Mouse (Mus musculus) c-Kit-positive CD71-positive TER-119-negative erythroid progenitor cells, embryonic 14.5 days (primary cell): Measurements from ENCODE around the gene Icam2.
"Not testable (repeated sequence)": the region's sequence is repeated elsewhere in the genome, so short reads cannot be mapped to it uniquely, and the experiment has no call there.

Experiments
- DNase-seq: peaks from one replicate; pipeline ENCODE4 v3.0.0-alpha.2; 2013; ENCODE audit warnings: low read depth

Gene Icam2

DNA sequence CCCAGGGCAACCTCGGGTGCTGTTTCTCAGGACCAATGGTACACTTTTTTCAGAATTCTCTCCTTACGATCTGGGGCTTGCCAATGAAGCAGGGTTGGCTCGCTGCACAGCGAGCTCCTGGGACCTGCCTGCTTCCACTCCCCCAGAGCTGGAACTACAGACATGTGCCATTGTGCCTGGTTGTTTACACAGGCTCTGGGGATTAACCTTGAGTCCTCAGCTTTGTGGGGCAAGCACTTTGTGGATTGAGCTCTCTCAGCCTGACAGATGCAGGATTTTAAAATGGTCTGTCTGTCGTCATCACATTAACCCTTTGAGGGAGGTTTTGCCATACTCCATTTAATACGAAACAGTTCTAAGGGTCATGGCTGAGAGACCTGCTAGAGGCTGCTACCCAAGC, 43.0 kb downstream of the Icam2 start:
- DNase-seq, result no peak

- no peak for DNase-seq
Measured at GRCm38 (mm10) chr11:106340990-106341520, 46.8 kb downstream of the Icam2 start.

GRCm38 (mm10) chr11:106339323-106339722, 48.6 kb downstream of the Icam2 start:
- DNase-seq, result not testable (repeated sequence)

- DNase-seq, result no peak
Measured at GRCm38 (mm10) chr11:106338870-106339269, 49.0 kb downstream of the Icam2 start.

DNA sequence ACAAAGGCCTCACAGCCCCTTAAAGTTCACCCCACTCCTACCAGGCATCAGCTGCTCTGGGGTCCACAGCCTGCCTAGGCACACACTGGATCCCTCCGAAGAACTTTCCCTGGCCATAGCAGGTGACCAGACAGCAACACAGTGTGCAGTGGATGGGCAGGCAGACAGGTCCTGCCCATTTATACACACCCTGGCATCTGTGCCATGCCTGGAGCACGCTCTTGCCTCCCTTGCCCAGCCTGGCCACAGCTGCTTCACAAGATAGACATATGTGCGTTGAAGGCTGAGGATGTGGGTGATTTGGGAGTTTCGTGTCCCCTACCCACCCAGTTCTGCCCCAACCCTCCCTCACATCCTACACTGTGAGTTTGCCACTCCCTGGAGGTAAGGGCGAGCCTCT, 49.8 kb downstream of the Icam2 start:
- DNase-seq, result no peak

DNA sequence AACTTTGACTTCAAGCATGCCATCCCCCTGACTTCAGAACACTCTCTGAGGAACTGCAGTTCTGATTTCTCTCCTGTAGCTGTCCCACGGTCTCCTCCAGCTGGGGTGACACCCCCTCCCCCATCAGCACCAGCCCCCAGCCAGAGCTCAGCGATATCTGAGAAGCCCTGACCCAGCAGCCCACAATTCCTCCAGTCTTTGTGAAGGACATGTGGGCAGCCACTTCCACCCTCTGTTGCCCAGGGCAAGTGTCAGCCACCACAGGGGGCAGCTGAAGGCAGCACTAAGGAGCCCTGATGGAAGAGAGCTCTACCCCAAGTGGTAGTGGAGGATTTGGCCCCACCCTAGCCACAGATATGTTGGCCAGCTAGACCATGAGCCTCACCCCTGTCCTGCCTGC, 53.8 kb downstream of the Icam2 start:
- DNase-seq, result no peak

DNA sequence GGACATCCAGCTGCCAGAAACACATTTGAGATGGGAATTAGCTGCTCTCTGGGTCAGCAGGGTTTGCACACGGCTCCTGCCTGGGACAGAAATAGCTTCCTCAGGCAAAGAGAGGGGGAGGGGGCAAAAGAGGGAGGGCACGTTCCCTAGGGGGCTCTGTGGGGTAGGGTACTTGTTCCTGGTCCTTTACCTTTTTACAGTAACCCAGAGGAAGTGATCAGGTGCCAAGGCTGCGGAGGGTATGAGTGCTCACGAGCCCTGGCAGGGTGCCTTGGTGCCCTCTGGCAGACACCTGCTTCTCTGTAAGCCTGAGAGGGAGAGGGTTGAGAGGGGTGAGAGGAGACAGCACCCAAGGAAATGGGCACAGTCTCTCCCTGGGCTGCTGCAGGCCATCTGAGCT, 55.4 kb downstream of the Icam2 start:
- DNase-seq, result no peak

DNA sequence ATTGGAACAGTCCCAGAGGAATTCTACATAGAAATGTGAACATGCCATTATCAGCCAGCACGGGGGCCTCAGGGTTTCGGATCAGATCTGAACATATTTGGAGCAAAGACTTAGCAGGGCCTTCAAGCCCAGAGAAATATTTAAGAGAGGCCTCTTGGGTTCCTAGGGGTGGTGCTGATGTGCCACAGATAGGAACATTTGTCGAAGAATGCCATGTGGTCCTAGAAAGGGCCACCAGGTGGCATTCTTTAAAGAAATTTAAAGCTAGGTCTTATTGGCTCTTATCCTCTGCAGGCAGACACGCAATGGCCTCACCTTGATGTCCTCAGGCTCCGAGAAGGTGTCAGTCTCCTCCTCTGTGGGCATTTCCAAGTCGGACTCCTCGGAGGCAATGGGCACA, 58.2 kb downstream of the Icam2 start:
- peak; percentile 22 for DNase-seq

DNA sequence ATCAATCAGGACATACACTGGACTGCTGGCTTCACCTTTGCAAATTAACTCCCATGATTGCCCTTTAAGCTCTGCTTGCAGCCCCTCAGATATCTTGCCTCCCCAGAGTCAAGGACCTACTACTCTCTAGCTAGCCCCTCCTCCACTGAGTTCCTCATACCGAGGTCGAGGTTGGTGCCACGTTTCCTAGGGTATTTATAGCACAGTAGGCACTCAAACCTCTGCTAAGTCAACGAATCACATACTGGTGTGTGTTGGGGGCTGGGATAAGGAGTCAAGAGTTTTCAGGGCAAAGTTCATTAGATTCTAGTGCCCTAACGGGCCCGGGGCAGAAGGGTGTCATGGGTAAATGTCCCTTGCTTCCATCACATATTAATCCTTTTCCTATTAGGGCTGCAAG, 58.7 kb downstream of the Icam2 start:
- no peak for DNase-seq

DNA sequence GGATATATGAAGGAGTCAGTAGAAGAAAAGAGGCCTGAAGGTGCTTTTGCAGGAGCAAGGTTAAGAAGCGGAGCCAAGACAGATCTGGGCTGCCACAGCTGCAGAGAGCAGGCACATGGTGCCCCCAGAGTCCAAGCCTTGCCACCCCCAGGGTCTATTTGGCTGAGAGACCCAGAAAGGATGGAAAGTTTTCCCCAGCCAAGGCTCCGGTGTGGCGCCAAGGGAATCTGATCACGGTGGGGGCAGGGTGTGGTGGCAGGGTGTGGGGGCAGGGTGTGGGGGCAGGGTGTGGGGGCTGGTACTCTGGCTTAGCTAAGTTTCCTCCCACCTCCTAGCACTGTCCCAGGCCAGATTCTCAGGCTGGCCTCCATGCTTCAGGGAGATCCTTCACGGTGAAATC, 59.4 kb downstream of the Icam2 start:
- DNase-seq, result no peak
